Mouse (Mus musculus) cerebellum, adult 11-12 months (tissue): ENCODE data around the gene Zcchc17.
A peak's percentile ranks its signal among the peaks of the same experiment; 100 is the strongest.

Source experiments
- DNase-seq: peaks from one replicate; pipeline ENCODE4 v3.0.0; 2022

Gene Zcchc17

GRCm38 (mm10) chr4:130359486-130360237, at the start of gene Zcchc17, which contains the start of gene Snrnp40:
Gene Zcchc17 (minus strand): TSS chr4:130359943.
Gene Snrnp40 (plus strand): TSS chr4:130360132.
- peak; percentile 99 for DNase-seq

GRCm38 (mm10) chr4:130391265-130391664, 31.5 kb upstream of the Zcchc17 start:
- no peak for DNase-seq

- no peak for DNase-seq
These were observed 30.2 kb upstream of the Zcchc17 start for GRCm38 (mm10) chr4:130389927-130390326.

GRCm38 (mm10) chr4:130389496-130389895, 29.8 kb upstream of the Zcchc17 start:
- DNase-seq, result peak; percentile 52

- peak; percentile 84 for DNase-seq
These were observed 27.5 kb upstream of the Zcchc17 start for GRCm38 (mm10) chr4:130387256-130387655.

- DNase-seq, result no peak
These were observed 20.7 kb upstream of the Zcchc17 start for GRCm38 (mm10) chr4:130380418-130380817.

GRCm38 (mm10) chr4:130379181-130379580, 19.4 kb upstream of the Zcchc17 start:
- DNase-seq, result no peak

GRCm38 (mm10) chr4:130377500-130377899, 17.8 kb upstream of the Zcchc17 start:
- no peak for DNase-seq

GRCm38 (mm10) chr4:130376675-130377074, 16.9 kb upstream of the Zcchc17 start:
- no peak for DNase-seq

GRCm38 (mm10) chr4:130360238-130360590, 471 bp upstream of the Zcchc17 start:
- DNase-seq, result no peak

GRCm38 (mm10) chr4:130357946-130358345, 1.8 kb downstream of the Zcchc17 start:
- DNase-seq, result no peak

GRCm38 (mm10) chr4:130352588-130352987, 7.2 kb downstream of the Zcchc17 start:
- DNase-seq, result no peak

GRCm38 (mm10) chr4:130350690-130351422, 8.9 kb downstream of the Zcchc17 start:
- no peak for DNase-seq

GRCm38 (mm10) chr4:130349666-130350065, 10.1 kb downstream of the Zcchc17 start:
- DNase-seq, result no peak

GRCm38 (mm10) chr4:130341691-130342090, 18.1 kb downstream of the Zcchc17 start:
- DNase-seq, result peak; percentile 46

- no peak for DNase-seq
These were observed 23.9 kb downstream of the Zcchc17 start for GRCm38 (mm10) chr4:130335867-130336266.

- DNase-seq, result peak; percentile 84
These were observed 32.4 kb downstream of the Zcchc17 start for GRCm38 (mm10) chr4:130327366-130327765.

- DNase-seq, result no peak
These were observed 34.3 kb downstream of the Zcchc17 start for GRCm38 (mm10) chr4:130325446-130325845.

GRCm38 (mm10) chr4:130323607-130324006, 36.1 kb downstream of the Zcchc17 start:
- DNase-seq, result no peak

GRCm38 (mm10) chr4:130323165-130323564, 36.6 kb downstream of the Zcchc17 start:
- no peak for DNase-seq

- DNase-seq, result no peak
These were observed 37.2 kb downstream of the Zcchc17 start for GRCm38 (mm10) chr4:130322567-130322966.

GRCm38 (mm10) chr4:130321640-130322039, 38.1 kb downstream of the Zcchc17 start:
- no peak for DNase-seq

GRCm38 (mm10) chr4:130319564-130319963, 40.2 kb downstream of the Zcchc17 start:
- DNase-seq, result no peak

- no peak for DNase-seq
These were observed 41.6 kb downstream of the Zcchc17 start for GRCm38 (mm10) chr4:130318122-130318521.
